Mouse (Mus musculus): ENCODE results near the gene 1700025G04Rik.

DNA sequence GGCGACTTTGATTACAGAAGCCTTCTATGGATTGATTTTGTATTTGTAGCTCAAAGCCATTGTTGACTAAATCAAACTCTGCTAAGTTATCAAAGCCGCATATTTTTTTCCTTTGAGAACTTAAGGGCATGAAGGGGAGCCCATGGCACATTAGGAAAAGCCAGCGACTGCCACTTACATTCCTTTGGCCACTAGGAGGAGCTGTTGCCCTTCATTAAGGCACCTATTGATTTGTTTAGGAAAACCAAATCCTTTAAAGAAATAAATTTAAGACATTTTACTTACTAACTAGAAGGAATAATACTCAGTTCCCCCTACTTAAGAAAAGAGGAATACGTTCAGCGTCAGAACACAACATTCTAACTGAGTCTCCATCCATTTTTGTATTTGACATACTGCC lies 269.5 kb downstream of the 1700025G04Rik start:
- TF ChIP-seq CTCF (IDR thresholded peaks at IDR 0.05) (peak; percentile 88), EP300 (IDR thresholded peaks at IDR 0.05) (no peak)

All from lung, postnatal 0 days (tissue).